Mouse (Mus musculus) small intestine, adult 2 months (tissue): ENCODE data around the gene Oat.

Experiments
- CTCF ChIP-seq: fragments of 200-500 bp; IDR thresholded peaks from 2 replicates; pipeline ENCODE4 v1.5.1; 2012; ENCODE audit warnings: low read depth, mild to moderate bottlenecking, control low read depth, inconsistent platforms, low read length, moderate library complexity, mixed read lengths; ENCODE audit not compliant: insufficient replicate concordance, insufficient read length; ENCODE audit errors: extremely low read depth
- POLR2A ChIP-seq: fragments of 200-500 bp; IDR thresholded peaks from 2 replicates; pipeline ENCODE4 v1.6.1; 2012; ENCODE audit warnings: low read depth, mild to moderate bottlenecking, control low read depth, inconsistent platforms, low read length, moderate library complexity

DNA sequence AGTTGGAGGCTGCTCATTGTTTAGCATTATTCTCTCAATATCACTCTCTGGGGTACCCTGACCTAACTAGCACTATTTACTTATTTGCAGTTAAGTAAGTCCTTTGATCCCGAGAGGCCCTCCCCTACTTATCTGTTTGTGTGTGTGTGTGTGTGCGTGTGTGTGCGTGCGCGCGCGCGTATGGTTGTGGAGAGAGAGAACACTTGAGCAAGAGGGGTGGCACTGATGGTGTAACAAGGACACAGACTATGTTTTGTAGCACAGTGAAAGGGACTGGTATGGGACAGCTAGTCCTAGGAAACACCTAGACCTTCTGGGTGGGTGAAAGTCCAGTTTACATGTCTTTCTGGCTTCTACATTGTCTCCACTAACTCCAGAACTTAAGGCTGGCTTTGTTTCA is 35.3 kb upstream of the Oat start:
- TF ChIP-seq CTCF (no peak), POLR2A (no peak)
